Mouse (Mus musculus) neural tube, embryonic 11.5 days (tissue): ENCODE data around the gene Zbed3. TPM values are rescaled to one million over a fixed set of nuclear protein-coding genes. Genes with fewer than 3 reads are reported as not detected.

Experiments
- ATAC-seq: fragments of 200-750 bp; cut with Nextera tagmentation; 2 replicates; pipeline ENCODE4 v1.8.0; 2017; ENCODE audit warnings: moderate number of reproducible peaks, mild to moderate bottlenecking, moderate TSS enrichment, moderate library complexity; ENCODE audit not compliant: insufficient read depth, low FRiP score, low TSS enrichment
- DNase-seq: peaks from one replicate; pipeline ENCODE4 v3.0.0-alpha.2; 2015; ENCODE audit warnings: low spot score
- H3K27ac ChIP-seq: fragments of 300-500 bp; sonication (generic); 2 replicates; pipeline ENCODE4 v1.5.1; 2014; ENCODE audit warnings: low read depth, mild to moderate bottlenecking, low read length
- H3K27me3 ChIP-seq: fragments of 300-500 bp; sonication (generic); 2 replicates; pipeline ENCODE4 v1.6.1; 2014; ENCODE audit warnings: mild to moderate bottlenecking, low read length, mixed read lengths; ENCODE audit not compliant: control insufficient read depth, insufficient read depth
- H3K36me3 ChIP-seq: fragments of 300-500 bp; sonication (generic); 2 replicates; pipeline ENCODE4 v1.6.1; 2014; ENCODE audit warnings: mild to moderate bottlenecking, low read length, moderate library complexity, mixed read lengths; ENCODE audit not compliant: control insufficient read depth, insufficient read depth
- H3K4me1 ChIP-seq: fragments of 300-500 bp; sonication (generic); 2 replicates; pipeline ENCODE4 v1.6.1; 2014; ENCODE audit warnings: low read length, mixed read lengths; ENCODE audit not compliant: control insufficient read depth, insufficient read depth
- H3K4me2 ChIP-seq: fragments of 300-500 bp; sonication (generic); 2 replicates; pipeline ENCODE4 v1.6.1; 2014; ENCODE audit warnings: low read depth, mild to moderate bottlenecking, moderate library complexity
- H3K4me3 ChIP-seq: fragments of 300-500 bp; sonication (generic); 2 replicates; pipeline ENCODE4 v1.5.1; 2014; ENCODE audit warnings: low read depth, low read length
- H3K9ac ChIP-seq: fragments of 300-500 bp; sonication (generic); 2 replicates; pipeline ENCODE4 v1.6.1; 2014; ENCODE audit warnings: mild to moderate bottlenecking, low read length
- H3K9me3 ChIP-seq: fragments of 300-500 bp; sonication (generic); 2 replicates; pipeline ENCODE4 v1.6.1; 2016; ENCODE audit warnings: low read length; ENCODE audit not compliant: control insufficient read depth
- WGBS: fragments of 180-500 bp; shearing (Covaris S2); extraction: QIAGEN DNeasy Blood & Tissue Kit; methylation state at CpG from one replicate; pipeline ENCODE4 v1.1.7; 2014; 5-methylcytosine and 5-hydroxymethylcytosine counted together
- polyA plus RNA-seq: library from polyadenylated mRNA; unstranded; fragments of >200 nt; fragmentation: Nextera tagmentation; extraction: Ambion mirVana; gene quantifications from 2 replicates; pipeline ENCODE4 v1.2.1, GENCODE M21; 2014

Zbed3 gene
- polyA plus RNA-seq, 1 experiment from 2014 or later, result 57.2 TPM

- Histone ChIP-seq H3K4me1 (no peaks in the 10 kb centered on the region), H3K27ac (no peak overlapping the region), H3K36me3 (no peaks in the 10 kb centered on the region), H3K4me2 (no peak overlapping the region), H3K27me3 (no peaks in the 10 kb centered on the region), H3K9ac (no peak overlapping the region), H3K9me3 (no peaks in the 10 kb centered on the region), H3K4me3 (no peak overlapping the region)
- DNase-seq (no peak), ATAC-seq (no peak)
- 68% methylated on average over 8 of the region's 8 CpGs for WGBS
These were observed 16.2 kb upstream of the Zbed3 start for GRCm38 (mm10) chr13:95307100-95307655.

- Histone ChIP-seq H3K4me1 (no peaks in the 10 kb centered on the region), H3K4me2 (no peak overlapping the region), H3K9me3 (no peaks in the 10 kb centered on the region), H3K4me3 (no peak overlapping the region), H3K27me3 (no peaks in the 10 kb centered on the region), H3K36me3 (no peaks in the 10 kb centered on the region), H3K9ac (no peak overlapping the region), H3K27ac (no peak overlapping the region)
- DNase-seq, result no peak
- no peak for ATAC-seq
- WGBS, result 77% methylated on average over 6 of the region's 6 CpGs
These were observed 11.4 kb upstream of the Zbed3 start for GRCm38 (mm10) chr13:95312016-95312415.

- DNase-seq (no peak), ATAC-seq (no peak)
- Histone ChIP-seq H3K4me3 (no peak overlapping the region), H3K4me1 (no peaks in the 10 kb centered on the region), H3K9me3 (no peaks in the 10 kb centered on the region), H3K27ac (no peak overlapping the region), H3K27me3 (no peaks in the 10 kb centered on the region), H3K9ac (no peak overlapping the region), H3K4me2 (no peak overlapping the region), H3K36me3 (no peaks in the 10 kb centered on the region)
- 71% methylated on average over 6 of the region's 6 CpGs for WGBS
These were observed 4.3 kb upstream of the Zbed3 start for GRCm38 (mm10) chr13:95319153-95319552.

GRCm38 (mm10) chr13:95320451-95320850 is 3.0 kb upstream of the Zbed3 start:
- Histone ChIP-seq H3K4me3 (no peak overlapping the region), H3K27me3 (no peaks in the 10 kb centered on the region), H3K4me2 (no peak overlapping the region), H3K4me1 (peaks cover 3% of the 10 kb centered on the region; the same call in 1 of the 2 replicates), H3K9me3 (no peaks in the 10 kb centered on the region), H3K36me3 (no peaks in the 10 kb centered on the region), H3K9ac (no peak overlapping the region), H3K27ac (no peak overlapping the region)
- DNase-seq (no peak), ATAC-seq (no peak)
- WGBS, result 23% methylated on average over 4 of the region's 4 CpGs

- H3K9me3 ChIP-seq, result no peaks in the 10 kb centered on the region
- peak overlapping the region; percentile 87; the same call in 1 of the 2 replicates for H3K27ac ChIP-seq
- peak overlapping the region; percentile 96 for H3K9ac ChIP-seq
- H3K4me2 ChIP-seq, result peak overlapping the region; percentile 93
- H3K4me3 ChIP-seq, result peak overlapping the region; percentile 79
- peaks cover 15% of the 10 kb centered on the region; the same call in 1 of the 2 replicates for H3K4me1 ChIP-seq
- peak; percentile 61 for DNase-seq
- peak; percentile 28; the same call in 1 of the 2 replicates for ATAC-seq
- no peaks in the 10 kb centered on the region for H3K36me3 ChIP-seq
- 26% methylated on average over 15 of the region's 15 CpGs for WGBS
- H3K27me3 ChIP-seq, result no peaks in the 10 kb centered on the region
These were observed 676 bp downstream of the Zbed3 start for GRCm38 (mm10) chr13:95323950-95324625.

GRCm38 (mm10) chr13:95324626-95325079 is 1.2 kb downstream of the Zbed3 start:
- Histone ChIP-seq H3K27me3 (no peaks in the 10 kb centered on the region), H3K4me3 (peak overlapping the region; percentile 79), H3K36me3 (no peaks in the 10 kb centered on the region), H3K9ac (peak overlapping the region; percentile 96), H3K27ac (peak overlapping the region; percentile 87), H3K4me1 (peaks cover 15% of the 10 kb centered on the region; the same call in 1 of the 2 replicates), H3K4me2 (peak overlapping the region; percentile 93), H3K9me3 (no peaks in the 10 kb centered on the region)
- DNase-seq, result no peak
- WGBS, result under 1% methylated on average over 22 of the region's 22 CpGs
- ATAC-seq, result peak; percentile 14; the same call in 1 of the 2 replicates

GRCm38 (mm10) chr13:95325080-95325906 is 1.9 kb downstream of the Zbed3 start:
- Histone ChIP-seq H3K27me3 (no peaks in the 10 kb centered on the region), H3K4me3 (peak overlapping the region; percentile 79), H3K4me1 (peaks cover 15% of the 10 kb centered on the region; the same call in 1 of the 2 replicates), H3K9me3 (no peaks in the 10 kb centered on the region), H3K36me3 (no peaks in the 10 kb centered on the region), H3K27ac (peak overlapping the region; percentile 87), H3K9ac (peak overlapping the region; percentile 96), H3K4me2 (peak overlapping the region; percentile 93)
- peak; percentile 63 for ATAC-seq
- DNase-seq, result peak; percentile 83
- under 1% methylated on average over 58 of the region's 63 CpGs for WGBS

GRCm38 (mm10) chr13:95325907-95326550 is 2.6 kb downstream of the Zbed3 start:
- Histone ChIP-seq H3K27ac (peak overlapping the region; percentile 87; the same call in 1 of the 2 replicates), H3K27me3 (no peaks in the 10 kb centered on the region), H3K4me3 (peak overlapping the region; percentile 79), H3K4me2 (peak overlapping the region; percentile 93), H3K36me3 (no peaks in the 10 kb centered on the region), H3K4me1 (peaks cover 15% of the 10 kb centered on the region; the same call in 1 of the 2 replicates), H3K9ac (peak overlapping the region; percentile 96), H3K9me3 (no peaks in the 10 kb centered on the region)
- DNase-seq (no peak), ATAC-seq (no peak)
- 17% methylated on average over 5 of the region's 5 CpGs for WGBS
